Mouse (Mus musculus) liver, embryonic 16.5 days (tissue): ENCODE measurements around the gene Bbs2. TPM values are rescaled to one million over a fixed set of nuclear protein-coding genes. Genes with fewer than 3 reads are reported as not detected.
A peak's percentile ranks its signal among the peaks of the same experiment; 100 is the strongest.

Source experiments
- ATAC-seq: fragments of 200-750 bp; cut with Nextera tagmentation; 2 replicates; pipeline ENCODE4 v1.8.0; 2017; ENCODE audit warnings: low read depth, mild to moderate bottlenecking, moderate number of reproducible peaks, moderate library complexity
- H3K27ac ChIP-seq: fragments of 300-500 bp; sonication (generic); 2 replicates; pipeline ENCODE4 v1.5.1; 2014; ENCODE audit warnings: mild to moderate bottlenecking, low read length
- H3K27me3 ChIP-seq: fragments of 300-500 bp; sonication (generic); 2 replicates; pipeline ENCODE4 v1.6.1; 2014; ENCODE audit warnings: low read depth, low read length, mixed read lengths; ENCODE audit not compliant: control insufficient read depth, insufficient read depth
- H3K36me3 ChIP-seq: fragments of 300-500 bp; sonication (generic); 2 replicates; pipeline ENCODE4 v1.6.1; 2014; ENCODE audit warnings: mild to moderate bottlenecking; ENCODE audit not compliant: control insufficient read depth, insufficient read depth
- H3K4me1 ChIP-seq: fragments of 300-500 bp; sonication (generic); 2 replicates; pipeline ENCODE4 v1.6.1; 2014; ENCODE audit warnings: low read depth, low read length, mixed read lengths; ENCODE audit not compliant: control insufficient read depth
- H3K4me2 ChIP-seq: fragments of 300-500 bp; sonication (generic); 2 replicates; pipeline ENCODE4 v1.6.1; 2014; ENCODE audit warnings: low read depth, low read length, mixed read lengths
- H3K4me3 ChIP-seq: fragments of 300-500 bp; sonication (generic); 2 replicates; pipeline ENCODE4 v1.5.1; 2014; ENCODE audit warnings: low read depth, mild to moderate bottlenecking, low read length
- H3K9ac ChIP-seq: fragments of 300-500 bp; sonication (generic); 2 replicates; pipeline ENCODE4 v1.6.1; 2014; ENCODE audit warnings: low read depth, low read length
- H3K9me3 ChIP-seq: fragments of 300-500 bp; sonication (generic); replicated peaks from 2 replicates; pipeline ENCODE4 v1.6.1; 2016; ENCODE audit warnings: low read length; ENCODE audit not compliant: control insufficient read depth
- whole genome bisulfite sequencing: fragments of 180-500 bp; shearing (Covaris S2); extraction: QIAGEN DNeasy Blood & Tissue Kit; methylation state at CpG from one replicate; pipeline ENCODE4 v1.1.7; 2014; ENCODE audit not compliant: insufficient replicate concordance; 5-methylcytosine and 5-hydroxymethylcytosine counted together
- polyA plus RNA-seq: library from polyadenylated mRNA; unstranded; fragments of >200 nt; fragmentation: Nextera tagmentation; extraction: Ambion mirVana; gene quantifications from 2 replicates; pipeline ENCODE4 v1.2.1, GENCODE M21; 2015

The Bbs2 gene
- polyA plus RNA-seq, 1 experiment from 2014 or later: 3.0 TPM

DNA sequence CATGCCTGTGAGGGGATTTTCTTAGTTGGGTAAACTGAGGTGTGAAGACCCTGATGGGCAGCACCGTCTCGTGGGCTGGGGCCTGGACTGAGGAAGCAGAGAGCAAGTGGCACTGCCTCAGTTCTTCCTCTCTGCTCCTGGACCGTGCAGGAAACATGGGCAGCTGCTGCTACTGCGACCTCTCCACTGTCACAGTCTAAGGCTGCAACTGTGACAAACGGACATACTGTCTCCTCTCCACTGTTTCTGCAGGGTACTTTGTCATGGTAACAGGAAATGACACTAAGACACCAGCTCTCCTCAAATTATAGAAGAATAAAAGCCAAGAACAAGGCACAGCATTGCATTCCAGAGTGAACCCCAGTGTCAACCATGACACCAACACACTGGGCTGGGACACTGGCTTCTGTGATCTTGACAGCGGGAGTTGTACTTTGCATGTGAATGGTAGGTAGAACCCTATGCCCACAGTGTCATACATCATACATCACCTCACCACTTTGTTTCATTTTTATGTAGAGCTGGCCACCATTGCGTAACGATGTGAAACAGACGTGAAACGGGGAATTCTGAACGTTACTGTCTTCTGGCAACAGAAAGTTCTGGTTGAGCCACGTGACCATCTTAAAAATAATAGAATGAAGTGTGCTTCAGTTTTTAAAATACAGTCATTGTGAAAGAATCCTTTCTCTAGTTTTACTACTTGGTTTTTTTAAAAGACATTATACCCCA is 22.1 kb downstream of the Bbs2 start:
- no peaks in the 10 kb centered on the region for H3K4me1 ChIP-seq
- H3K4me3 ChIP-seq: no peak overlapping the region
- no peak for ATAC-seq
- no peak overlapping the region for H3K27ac ChIP-seq
- H3K4me2 ChIP-seq: no peak overlapping the region
- no peaks in the 10 kb centered on the region for H3K27me3 ChIP-seq
- H3K36me3 ChIP-seq: no peaks in the 10 kb centered on the region
- H3K9ac ChIP-seq: no peak overlapping the region
- 64% methylated on average over 12 of the region's 12 CpGs for WGBS
- no peaks in the 10 kb centered on the region for H3K9me3 ChIP-seq

DNA sequence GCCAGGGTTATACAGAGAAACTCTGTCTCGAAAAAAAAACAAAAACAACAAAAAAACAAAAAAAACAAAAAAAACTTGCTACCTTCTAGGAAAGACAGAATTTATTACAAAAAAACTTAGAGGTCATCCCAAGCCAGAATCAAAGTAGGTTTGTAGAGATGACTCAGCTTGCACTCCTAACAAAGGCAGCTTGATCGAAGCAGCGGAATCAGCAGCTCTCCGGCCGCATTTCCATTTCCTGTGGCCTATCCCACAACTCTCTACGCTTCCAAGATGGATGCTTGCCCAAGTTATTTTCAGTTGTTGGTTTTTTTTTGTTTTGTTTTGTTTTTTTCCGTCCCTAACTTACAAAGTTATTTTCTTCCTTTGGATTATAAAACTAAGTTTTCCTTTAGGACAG is 29.9 kb downstream of the Bbs2 start:
- no peaks in the 10 kb centered on the region for H3K9me3 ChIP-seq
- H3K9ac ChIP-seq: no peak overlapping the region
- H3K4me1 ChIP-seq: no peaks in the 10 kb centered on the region
- 77% methylated on average over 7 of the region's 7 CpGs for WGBS
- ATAC-seq: no peak
- no peak overlapping the region for H3K27ac ChIP-seq
- peaks cover 3% of the 10 kb centered on the region; the same call in 1 of the 2 replicates for H3K36me3 ChIP-seq
- no peak overlapping the region for H3K4me2 ChIP-seq
- no peak overlapping the region for H3K4me3 ChIP-seq
- H3K27me3 ChIP-seq: no peaks in the 10 kb centered on the region

DNA sequence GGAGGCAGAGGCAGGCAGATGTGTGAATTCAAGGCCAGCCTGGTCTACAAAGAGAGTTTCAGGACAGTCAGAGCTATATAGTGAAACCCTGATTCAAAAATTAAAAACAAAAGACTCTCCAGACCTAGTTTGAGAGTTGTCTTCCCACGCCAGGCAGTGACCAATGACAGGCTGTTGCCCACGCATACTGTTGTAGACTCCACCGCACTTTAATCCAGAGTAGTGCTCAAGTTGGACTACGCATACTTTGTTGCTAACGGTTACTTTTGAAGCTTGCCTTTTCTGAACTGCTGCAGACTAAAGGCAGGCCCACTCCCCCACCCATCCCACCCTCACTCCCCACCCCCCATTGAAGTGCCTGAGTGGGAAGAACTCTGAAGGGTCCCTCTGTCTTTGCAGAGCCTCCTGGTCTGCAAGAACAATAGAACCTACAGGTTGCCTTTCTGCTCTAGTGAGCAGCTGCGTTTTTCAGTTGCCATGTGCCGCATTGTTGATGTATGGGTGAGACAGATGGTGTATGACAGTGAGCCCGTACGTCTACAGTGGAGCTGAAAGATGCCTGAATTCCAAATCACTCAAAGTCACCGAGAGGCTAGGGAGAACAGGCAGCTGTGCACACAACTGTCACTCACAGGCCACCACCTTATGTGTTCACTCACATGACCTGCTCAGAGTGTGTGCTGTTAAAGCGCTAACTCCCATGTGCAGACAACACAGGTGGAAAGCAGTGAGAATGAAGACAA is 32.4 kb downstream of the Bbs2 start:
- 82% methylated on average over 11 of the region's 11 CpGs for WGBS
- Histone ChIP-seq H3K4me3 (no peak overlapping the region), H3K27me3 (no peaks in the 10 kb centered on the region), H3K36me3 (peaks cover 3% of the 10 kb centered on the region; the same call in 1 of the 2 replicates), H3K4me1 (no peaks in the 10 kb centered on the region), H3K27ac (no peak overlapping the region), H3K4me2 (no peak overlapping the region), H3K9ac (no peak overlapping the region), H3K9me3 (no peaks in the 10 kb centered on the region)
- ATAC-seq: no peak

DNA sequence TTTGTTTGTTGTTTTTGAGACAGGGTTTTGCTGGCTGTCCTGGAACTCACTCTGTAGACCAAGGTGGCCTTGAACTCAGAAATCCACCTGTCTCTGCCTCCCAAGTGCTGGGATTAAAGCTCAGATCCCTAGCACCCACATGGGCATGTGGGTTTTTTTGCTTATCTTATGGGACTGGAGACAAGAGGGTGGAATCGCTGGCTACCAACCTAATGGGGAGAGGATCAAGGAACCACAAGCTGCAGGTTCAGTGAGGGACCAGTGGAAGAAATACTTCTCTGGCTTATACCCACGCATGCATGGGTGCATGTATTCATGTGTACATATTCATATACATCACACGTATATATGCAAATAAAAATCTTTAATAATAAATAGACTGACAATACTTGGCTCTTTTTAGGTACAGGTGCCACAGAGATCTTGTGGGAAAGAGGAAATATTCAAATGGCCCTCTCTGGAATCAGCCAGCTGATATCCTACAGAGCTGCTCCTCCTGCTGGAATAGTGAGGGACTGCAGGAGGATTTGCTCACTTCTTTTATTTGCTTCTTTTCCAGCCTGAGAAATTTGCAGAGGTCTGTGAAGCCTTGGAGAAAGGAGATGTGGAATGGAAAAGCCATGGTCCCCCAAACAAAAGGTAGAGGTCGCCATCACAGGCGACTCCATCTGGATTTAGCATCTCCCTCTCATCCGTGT is 41.4 kb downstream of the Bbs2 start:
- no peaks in the 10 kb centered on the region for H3K4me1 ChIP-seq
- no peak overlapping the region for H3K4me2 ChIP-seq
- no peaks in the 10 kb centered on the region for H3K9me3 ChIP-seq
- H3K9ac ChIP-seq: no peak overlapping the region
- peaks cover 2% of the 10 kb centered on the region; the same call in 1 of the 2 replicates for H3K36me3 ChIP-seq
- 60% methylated on average over 6 of the region's 6 CpGs for WGBS
- H3K27ac ChIP-seq: no peak overlapping the region
- H3K27me3 ChIP-seq: no peaks in the 10 kb centered on the region
- no peak overlapping the region for H3K4me3 ChIP-seq
- no peak for ATAC-seq

DNA sequence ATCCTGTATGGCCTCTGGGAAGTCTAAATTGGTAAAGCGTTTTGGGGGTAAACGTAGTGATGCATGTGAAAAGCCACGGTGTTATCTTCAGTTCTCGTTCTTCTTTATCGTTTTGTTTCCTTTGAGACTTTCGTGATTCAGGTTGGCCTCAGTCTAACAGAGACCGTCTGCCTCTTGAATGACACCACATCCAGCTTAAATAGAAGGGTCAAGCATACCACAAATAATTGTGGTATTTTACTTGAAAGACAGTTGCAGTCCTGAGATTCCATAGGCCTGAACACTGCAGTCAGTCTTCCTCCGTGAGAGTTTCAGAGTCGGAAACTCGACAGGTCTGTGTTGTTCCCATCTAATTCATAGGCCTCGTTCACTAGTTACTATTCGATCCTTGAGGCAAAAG is 46.0 kb downstream of the Bbs2 start:
- no peaks in the 10 kb centered on the region for H3K9me3 ChIP-seq
- 75% methylated on average over 12 of the region's 12 CpGs for WGBS
- ATAC-seq: no peak
- H3K27me3 ChIP-seq: no peaks in the 10 kb centered on the region
- H3K27ac ChIP-seq: no peak overlapping the region
- no peak overlapping the region for H3K9ac ChIP-seq
- no peak overlapping the region for H3K4me2 ChIP-seq
- no peak overlapping the region for H3K4me3 ChIP-seq
- H3K36me3 ChIP-seq: 0 out of 2 replicates have a peak, but pooled peaks cover 2% of the 10 kb centered on the region
- H3K4me1 ChIP-seq: no peaks in the 10 kb centered on the region

DNA sequence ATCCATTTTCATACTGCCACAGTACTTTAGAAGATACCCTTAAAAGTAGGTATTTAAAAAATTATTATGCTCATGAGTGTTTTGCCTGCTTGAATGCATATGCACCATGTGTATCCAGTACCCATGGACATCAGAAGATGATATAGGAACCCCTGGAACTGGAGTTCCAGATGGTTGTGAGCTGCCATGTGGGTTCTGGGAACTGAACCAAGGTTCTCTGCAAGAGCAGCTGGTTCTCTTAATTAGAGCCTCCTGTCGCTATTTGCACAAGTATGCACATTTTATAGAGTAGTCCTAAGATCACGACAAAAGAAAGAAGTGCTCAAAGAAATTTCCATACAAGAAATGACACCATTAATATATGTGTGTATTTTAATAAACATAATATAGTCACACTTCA is 50.9 kb downstream of the Bbs2 start:
- ATAC-seq: no peak
- H3K36me3 ChIP-seq: no peaks in the 10 kb centered on the region
- WGBS: 78% methylated on average over 2 of the region's 2 CpGs

DNA sequence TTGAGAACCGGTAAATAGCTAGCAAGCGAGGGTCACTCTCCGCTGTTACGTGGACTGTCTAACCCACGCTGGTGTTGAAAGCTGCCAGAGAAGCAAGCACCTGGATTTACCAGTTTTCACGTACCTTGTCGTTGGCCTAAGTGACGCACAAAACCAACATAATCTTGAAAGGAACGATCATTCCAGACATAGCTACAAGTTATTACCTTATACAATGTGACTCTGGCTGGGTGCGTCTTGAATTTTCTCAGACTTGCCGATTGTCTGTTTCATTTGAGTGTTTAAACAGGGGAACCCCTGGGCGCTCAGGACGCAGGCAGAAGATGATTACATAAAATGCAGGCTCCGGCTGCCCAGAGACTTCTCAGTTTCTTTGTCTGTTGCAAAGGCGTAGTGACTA is 60.9 kb downstream of the Bbs2 start:
- Histone ChIP-seq H3K4me3 (peak overlapping the region; percentile 79), H3K4me1 (peaks cover 28% of the 10 kb centered on the region), H3K27me3 (no peaks in the 10 kb centered on the region), H3K9ac (peak overlapping the region; percentile 72), H3K36me3 (no peaks in the 10 kb centered on the region), H3K4me2 (peak overlapping the region; percentile 82), H3K9me3 (no peaks in the 10 kb centered on the region), H3K27ac (peak overlapping the region; percentile 36; the same call in 1 of the 2 replicates)
- 4% methylated on average over 15 of the region's 15 CpGs for WGBS
- no peak for ATAC-seq

More for the DNA sequence above, 50.9 kb downstream of the Bbs2 start:
- H3K4me3 ChIP-seq: no peak overlapping the region
- H3K9ac ChIP-seq: no peak overlapping the region
- no peak overlapping the region for H3K27ac ChIP-seq
- H3K4me1 ChIP-seq: no peaks in the 10 kb centered on the region
- H3K27me3 ChIP-seq: no peaks in the 10 kb centered on the region
- H3K9me3 ChIP-seq: no peaks in the 10 kb centered on the region
- no peak overlapping the region for H3K4me2 ChIP-seq

DNA sequence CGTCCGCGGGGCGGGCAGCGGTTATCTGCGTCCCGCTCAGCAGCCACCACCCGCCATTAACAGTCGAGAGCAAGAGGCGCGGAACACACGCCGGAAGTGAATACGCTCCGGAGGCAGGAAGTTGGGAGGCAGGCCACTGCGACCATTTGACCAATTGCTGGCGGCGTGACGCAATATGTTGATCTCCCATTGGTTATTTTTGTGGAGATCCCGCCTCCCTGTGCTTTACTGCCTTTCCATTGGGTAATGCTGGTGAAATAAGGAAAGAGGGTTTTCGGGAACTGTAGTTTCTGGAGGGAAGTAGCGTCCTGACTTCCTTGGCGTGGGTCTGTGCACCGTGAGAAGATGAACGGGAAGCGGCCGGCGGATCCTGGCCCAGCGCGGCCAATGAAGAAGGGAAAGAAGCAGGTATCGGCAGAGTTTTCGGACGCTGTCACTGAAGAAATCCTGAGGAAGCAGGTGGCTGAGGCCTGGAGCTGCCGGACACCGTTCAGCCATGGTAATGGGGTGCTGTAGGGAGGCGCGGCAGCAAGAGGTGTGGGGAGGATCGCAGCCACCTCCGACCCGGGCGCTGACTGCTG is 61.7 kb downstream of the Bbs2 start, which contains the start of the genes Nudt21 and Ogfod1:
Gene Nudt21, minus strand, starts transcription at position 88 of the 581 bp plus-strand sequence.
Gene Ogfod1, plus strand, starts transcription at position 255 of the 581 bp plus-strand sequence.
- H3K27ac ChIP-seq: peak within 1 kb of the TSS; percentile 81
- no peaks in the 10 kb centered on the region for H3K9me3 ChIP-seq
- H3K27me3 ChIP-seq: no peaks in the 10 kb centered on the region
- peak; percentile 95 for ATAC-seq
- H3K4me3 ChIP-seq: peak within 1 kb of the TSS; percentile 79
- H3K36me3 ChIP-seq: no peaks in the 10 kb centered on the region
- peaks cover 32% of the 10 kb centered on the region for H3K4me1 ChIP-seq
- WGBS: under 1% methylated on average over 41 of the region's 41 CpGs
- H3K4me2 ChIP-seq: peak within 1 kb of the TSS; percentile 82
- peak within 1 kb of the TSS; percentile 74 for H3K9ac ChIP-seq
